Mouse (Mus musculus) megakaryocyte, embryonic 14.5 days (primary cell): ENCODE data around the gene Gm17490.

Experiments used
- FLI1 ChIP-seq: IDR thresholded peaks from 2 replicates; pipeline ENCODE4 v1.6.1; 2012; ENCODE audit warnings: low read length, inconsistent platforms, mixed read lengths
- GATA1 ChIP-seq: IDR thresholded peaks from 3 replicates; pipeline ENCODE4 v1.6.1; 2012; ENCODE audit warnings: mixed read lengths, low read length, inconsistent platforms, borderline replicate concordance

GRCm38 (mm10) chr2:11654990-11655931 is 29.2 kb upstream of the Gm17490 start:
- no peak for TF ChIP-seq FLI1
- TF ChIP-seq GATA1 = no peak
